Mouse (Mus musculus) CH12.LX (cell line): Measurements from ENCODE around the gene Prrxl1. TPM values are rescaled to one million over a fixed set of nuclear protein-coding genes. Genes with fewer than 3 reads are reported as not detected.
A peak's percentile ranks its signal among the peaks of the same experiment; 100 is the strongest.

Experiments used
- DNase-seq: peaks from one replicate; pipeline ENCODE4 v3.0.0-alpha.2; 2013; ENCODE audit errors: extremely low read depth
- H3K27ac ChIP-seq: 2 replicates; pipeline ENCODE4 v1.5.1; 2012; ENCODE audit warnings: low read depth, mild to moderate bottlenecking, control low read depth, moderate library complexity; ENCODE audit not compliant: insufficient read depth
- H3K27me3 ChIP-seq: replicated peaks from 2 replicates; pipeline ENCODE3; 2012; ENCODE audit warnings: inconsistent platforms
- H3K36me3 ChIP-seq, 2 experiments: replicated peaks in 1 of 2; 2 replicates each; pipeline versions ENCODE3 to v1.6.1; 2012; ENCODE audit warnings: inconsistent platforms in 1 of 2, low read length in 1 of 2, mild to moderate bottlenecking in 1 of 2, mixed read lengths in 1 of 2, moderate library complexity in 1 of 2; ENCODE audit not compliant: control insufficient read depth in 1 of 2, insufficient read depth in 1 of 2
- H3K4me1 ChIP-seq, 2 experiments: 2 replicates each; pipeline ENCODE4 v1.6.1; 2012; ENCODE audit warnings: inconsistent platforms in 1 of 2, moderate library complexity in 1 of 2; ENCODE audit not compliant: insufficient read depth in 2 of 2, control insufficient read depth in 1 of 2
- H3K4me2 ChIP-seq: 2 replicates; pipeline ENCODE4 v1.6.1; 2012; ENCODE audit warnings: low read depth, mild to moderate bottlenecking, control low read depth; ENCODE audit not compliant: poor library complexity, insufficient read depth, severe bottlenecking
- H3K4me3 ChIP-seq, 3 experiments: fragments of 150-350 bp in 1 of 3; sonication (generic) in 1 of 3; replicated peaks in 1 of 3; 2 replicates each; pipeline versions ENCODE3 to v1.5.1; 2011 to 2012; ENCODE audit warnings: low read depth in 2 of 3, low read length in 2 of 3, mild to moderate bottlenecking in 2 of 3, moderate library complexity in 2 of 3, control low read depth in 1 of 3, improper control_type of control experiment in 1 of 3, inconsistent platforms in 1 of 3, mixed read lengths in 1 of 3; ENCODE audit not compliant: poor library complexity in 1 of 3
- H3K79me2 ChIP-seq: replicated peaks from 2 replicates; pipeline ENCODE4 v1.6.1; 2012; ENCODE audit warnings: mild to moderate bottlenecking, moderate library complexity; ENCODE audit not compliant: control insufficient read depth, poor library complexity, insufficient read depth, severe bottlenecking; ENCODE audit errors: extremely low read depth
- H3K9ac ChIP-seq: 2 replicates; pipeline ENCODE4 v1.6.1; 2012; ENCODE audit warnings: low read depth, mild to moderate bottlenecking, control low read depth, moderate library complexity; ENCODE audit not compliant: insufficient read depth
- H3K9me3 ChIP-seq: replicated peaks from 2 replicates; pipeline ENCODE3; 2012; ENCODE audit warnings: low read length, inconsistent platforms, mixed read lengths
- CHD2 ChIP-seq: IDR thresholded peaks from 2 replicates; pipeline ENCODE4 v1.6.1; 2011; ENCODE audit warnings: low read length, improper control_type of control experiment
- E2F4 ChIP-seq: IDR thresholded peaks from 2 replicates; pipeline ENCODE4 v1.6.1; 2011; ENCODE audit warnings: low read depth, low read length, improper control_type of control experiment; ENCODE audit not compliant: insufficient replicate concordance
- GABPA ChIP-seq: IDR thresholded peaks from 2 replicates; pipeline ENCODE4 v1.6.1; 2012; ENCODE audit warnings: low read depth, low read length, improper control_type of control experiment, inconsistent platforms; ENCODE audit not compliant: insufficient replicate concordance
- KAT2A ChIP-seq: IDR thresholded peaks from 2 replicates; pipeline ENCODE4 v1.6.1; 2012; ENCODE audit warnings: low read length, improper control_type of control experiment, inconsistent platforms; ENCODE audit not compliant: insufficient replicate concordance
- MAFK ChIP-seq: IDR thresholded peaks from 2 replicates; pipeline ENCODE4 v1.6.1; 2011; ENCODE audit warnings: low read length, improper control_type of control experiment; ENCODE audit not compliant: insufficient replicate concordance
- MEF2A ChIP-seq: IDR thresholded peaks from 2 replicates; pipeline ENCODE4 v1.6.1; 2014; ENCODE audit warnings: low read depth, mild to moderate bottlenecking, inconsistent platforms, low read length, improper control_type of control experiment, borderline replicate concordance
- MXI1 ChIP-seq: IDR thresholded peaks from 2 replicates; pipeline ENCODE4 v1.6.1; 2011; ENCODE audit warnings: mild to moderate bottlenecking, low read depth, low read length, improper control_type of control experiment
- NELFE ChIP-seq: IDR thresholded peaks from 2 replicates; pipeline ENCODE4 v1.6.1; 2011; ENCODE audit warnings: low read depth, low read length, improper control_type of control experiment
- NRF1 ChIP-seq: IDR thresholded peaks from 2 replicates; pipeline ENCODE4 v1.6.1; 2014; ENCODE audit warnings: low read depth, mild to moderate bottlenecking, inconsistent platforms, low read length, improper control_type of control experiment, moderate library complexity
- POLR2A ChIP-seq: IDR thresholded peaks from 2 replicates; pipeline ENCODE4 v1.6.1; 2011; ENCODE audit warnings: low read depth, mild to moderate bottlenecking, improper control_type of control experiment, low read length
- RAD21 ChIP-seq: IDR thresholded peaks from 2 replicates; pipeline ENCODE4 v1.6.1; 2011; ENCODE audit warnings: low read depth, mild to moderate bottlenecking, low read length, improper control_type of control experiment, moderate library complexity
- RCOR1 ChIP-seq: conservative IDR thresholded peaks from 2 replicates; pipeline ENCODE4 v1.6.1; 2012; ENCODE audit warnings: low read depth, mild to moderate bottlenecking, inconsistent platforms, low read length, improper control_type of control experiment
- TBP ChIP-seq: conservative IDR thresholded peaks from 2 replicates; pipeline ENCODE4 v1.6.1; 2011; ENCODE audit warnings: low read depth, low read length, improper control_type of control experiment
- TCF12 ChIP-seq: IDR thresholded peaks from 2 replicates; pipeline ENCODE4 v1.6.1; 2014; ENCODE audit warnings: low read depth, mild to moderate bottlenecking, inconsistent platforms, low read length, improper control_type of control experiment
- UBTF ChIP-seq: IDR thresholded peaks from 2 replicates; pipeline ENCODE4 v1.6.1; 2012; ENCODE audit warnings: low read depth, mild to moderate bottlenecking, inconsistent platforms, low read length, improper control_type of control experiment, moderate library complexity
- USF1 ChIP-seq: IDR thresholded peaks from 2 replicates; pipeline ENCODE4 v1.6.1; 2014; ENCODE audit warnings: low read depth, mild to moderate bottlenecking, inconsistent platforms, low read length, improper control_type of control experiment
- USF2 ChIP-seq: conservative IDR thresholded peaks from 2 replicates; pipeline ENCODE4 v1.6.1; 2011; ENCODE audit warnings: low read depth, low read length, improper control_type of control experiment
- ZC3H11A ChIP-seq: IDR thresholded peaks from 2 replicates; pipeline ENCODE4 v1.6.1; 2012; ENCODE audit warnings: low read depth, mild to moderate bottlenecking, inconsistent platforms, low read length, improper control_type of control experiment
- ZKSCAN1 ChIP-seq: IDR thresholded peaks from 2 replicates; pipeline ENCODE4 v1.6.1; 2012; ENCODE audit warnings: low read depth, inconsistent platforms, low read length, improper control_type of control experiment, borderline replicate concordance
- dilution Hi-C: fragments of 300-500 bp; cut with MboI; formaldehyde crosslinking; loops from 2 replicates; pipeline ENCODE4 v1.14.3; 2020; ENCODE audit warnings: low sequenced_read_pairs; ENCODE audit not compliant: extremely low pct_unique_long_range_greater_than_20kb, extremely low pct_ligation_motif_present
- in situ Hi-C: fragments of 300-500 bp; cut with MboI; formaldehyde crosslinking; loops from 3 replicates; pipeline ENCODE4 v1.14.3; 2019; ENCODE audit warnings: low sequenced_read_pairs, low pct_ligation_motif_present, low pct_unique_long_range_greater_than_20kb, mixed read lengths
- polyA plus RNA-seq: library from polyadenylated mRNA; unstranded; fragments of >175 nt; gene quantifications from 2 replicates; pipeline ENCODE4 v1.2.1, GENCODE M21; 2012; ENCODE audit warnings: low read depth; ENCODE audit not compliant: insufficient read length
- total RNA-seq, 2 experiments: library from RNA; depleted of rRNA; stranded (reverse); fragments of 300-350 nt in 1 of 2; fragments of >200 nt in 1 of 2; gene quantifications; 2 replicates each; pipeline ENCODE4 v1.2.3; 2012 to 2014

The Prrxl1 gene
- total and polyA plus RNA-seq, 3 experiments, result not detected

DNA sequence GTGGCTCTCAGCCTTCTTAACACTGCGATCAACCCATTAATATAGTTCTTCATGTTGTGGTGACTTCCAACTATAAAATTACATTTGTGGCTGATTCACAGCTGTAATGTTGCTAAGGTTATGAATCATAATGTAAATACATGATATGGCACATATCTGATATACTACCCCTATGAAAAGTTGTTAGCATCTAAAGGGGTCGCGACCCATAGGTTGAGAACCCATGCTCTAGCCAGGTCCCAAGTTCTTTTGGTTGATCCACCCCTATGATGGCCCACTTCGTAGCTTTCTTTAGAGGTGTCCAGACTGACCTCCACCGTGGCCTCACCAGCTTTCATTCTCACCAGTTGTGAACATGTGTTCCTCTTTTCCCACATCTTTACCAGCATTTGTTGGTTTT lies 18.0 kb downstream of the Prrxl1 start:
- Histone ChIP-seq H3K9ac (no peak overlapping the region), H3K27me3 (no peaks in the 10 kb centered on the region), H3K4me1 (no peaks in the 10 kb centered on the region), H3K9me3 (no peaks in the 10 kb centered on the region), H3K79me2 (no peaks in the 10 kb centered on the region), H3K36me3 (no peaks in the 10 kb centered on the region), H3K27ac (no peak overlapping the region), H3K4me3 (no peak overlapping the region), H3K4me2 (no peak overlapping the region)
- no peak for DNase-seq
- dilution Hi-C loops (no loop called here), in situ Hi-C loops (loop anchor here (25.0 kb wide), 2 partner anchors 195 to 320 kb away; no protein-coding TSS in a partner anchor)
- no peak for TF ChIP-seq RCOR1
- TF ChIP-seq MAFK, result no peak
- TF ChIP-seq CHD2, result peak; percentile 79; the same call in 1 of the 2 replicates
- TF ChIP-seq TCF12, result no peak

- in situ Hi-C loops, result loop anchor here (25.0 kb wide), 2 partner anchors 188 to 313 kb away; no protein-coding TSS in a partner anchor
- Histone ChIP-seq H3K36me3 (no peaks in the 10 kb centered on the region), H3K4me1 (peaks cover 0 to 14% of the 10 kb centered on the region in 2 experiments; a peak in 2 of 4 replicates), H3K27ac (no peak overlapping the region), H3K9ac (no peak overlapping the region), H3K27me3 (no peaks in the 10 kb centered on the region), H3K79me2 (no peaks in the 10 kb centered on the region), H3K4me3 (no peak overlapping the region), H3K9me3 (no peaks in the 10 kb centered on the region), H3K4me2 (no peak overlapping the region)
- dilution Hi-C loops, result no loop called here
- DNase-seq, result no peak
- no peak for TF ChIP-seq UBTF
- TF ChIP-seq POLR2A, result no peak
- no peak for TF ChIP-seq E2F4
- no peak for TF ChIP-seq USF2
- TF ChIP-seq USF1, result no peak
- no peak for TF ChIP-seq RAD21
- no peak for TF ChIP-seq TBP
- no peak for TF ChIP-seq MXI1
- TF ChIP-seq ZC3H11A, result no peak
- TF ChIP-seq ZKSCAN1, result no peak
- no peak for TF ChIP-seq MEF2A
- no peak for TF ChIP-seq KAT2A
- no peak for TF ChIP-seq GABPA
- TF ChIP-seq NELFE, result no peak
- no peak for TF ChIP-seq NRF1
Measured at GRCm38 (mm10) chr14:32624245-32624644, 25.0 kb downstream of the Prrxl1 start.
